Mouse (Mus musculus): ENCODE measurements at regions not wholly inside any gene's neighbourhood (a gene's known extent, or its start where the extent isn't known, plus 50 kb on each side); places are given as distances from the start of the nearest gene placed in this dataset.

DNA sequence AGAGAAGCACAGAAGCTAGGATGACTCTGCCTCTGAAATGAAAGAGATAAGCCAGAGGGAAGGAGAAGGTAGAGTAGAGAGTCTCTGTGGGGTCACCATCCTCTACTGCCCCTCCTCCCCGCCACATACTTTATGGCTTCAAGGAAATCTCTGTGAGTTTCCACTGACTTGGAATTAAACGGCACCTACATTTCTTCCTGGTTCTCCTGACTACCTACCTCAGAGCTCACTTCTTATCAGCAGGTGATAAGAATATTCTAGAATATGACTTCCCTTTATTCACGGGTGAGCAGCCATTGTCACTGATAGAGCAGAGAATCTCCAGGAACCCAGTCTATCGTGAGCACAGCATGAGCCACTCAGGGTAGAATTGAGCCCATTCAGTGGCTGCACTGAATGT lies 111.3 kb upstream of the Kcnk2 start:
- TF ChIP-seq CTCF (IDR thresholded peaks at IDR 0.05; ENCODE audit: borderline replicate concordance, extremely low read depth, insufficient read depth, insufficient read length) (no peak), POLR2A (IDR thresholded peaks at IDR 0.05; ENCODE audit: borderline replicate concordance, extremely low read depth, insufficient read depth, insufficient read length, poor library complexity, severe bottlenecking) (no peak)

Data from brain, embryonic 14.5 days (tissue).